Mouse (Mus musculus): ENCODE data around the gene Gm43302. TPM values are rescaled to one million over a fixed set of nuclear protein-coding genes. Genes with fewer than 3 reads are reported as not detected.
"Not testable (repeated sequence)": the region's sequence is repeated elsewhere in the genome, so short reads cannot be mapped to it uniquely, and the experiment has no call there.

Gene Gm43302
- total and polyA plus RNA-seq, 2 experiments from 2014 or later: not detected

DNA sequence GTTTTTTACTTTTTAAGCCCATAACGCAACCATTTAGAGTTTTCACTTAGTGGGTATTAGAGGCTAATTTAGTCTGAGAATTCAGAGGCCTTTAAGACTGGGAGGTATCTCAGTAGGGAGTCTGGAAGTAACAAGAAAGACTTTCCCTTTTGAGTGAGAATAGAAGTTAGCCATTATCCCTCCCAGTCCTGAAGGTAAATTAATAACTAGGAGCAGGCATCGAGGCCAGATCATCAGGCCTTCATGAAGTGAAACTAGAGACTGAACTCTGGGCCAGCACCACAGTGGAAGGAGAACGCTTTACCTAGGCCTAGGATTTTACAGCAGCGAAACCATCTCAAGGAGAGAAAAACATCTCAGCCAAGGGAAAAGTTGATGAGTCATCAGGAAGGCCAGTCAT lies 8.5 kb upstream of the Gm43302 start:
- Histone ChIP-seq H3K9me3 (ENCODE audit: low read length) (no peaks in the 10 kb centered on the region), H3K27ac (ENCODE audit: low read depth, low read length) (no peak overlapping the region), H3K27me3 (ENCODE audit: insufficient read depth, low read length) (no peaks in the 10 kb centered on the region), H3K36me3 (ENCODE audit: insufficient read depth) (no peaks in the 10 kb centered on the region), H3K4me2 (ENCODE audit: low read depth) (no peak overlapping the region), H3K4me3 (ENCODE audit: low read depth, low read length) (no peak overlapping the region), H3K9ac (no peak overlapping the region), H3K4me1 (ENCODE audit: insufficient read depth) (no peaks in the 10 kb centered on the region)
- DNase-seq: no peak
- no peak for TF ChIP-seq CTCF (IDR thresholded peaks at IDR 0.05; ENCODE audit: low read depth)
- ATAC-seq: no peak
- WGBS: 51% methylated on average over 4 of the region's 4 CpGs

GRCm38 (mm10) chr5:105301531-105301930 lies 8.0 kb upstream of the Gm43302 start:
- DNase-seq: no peak
- Histone ChIP-seq H3K27ac (ENCODE audit: low read depth, low read length) (no peak overlapping the region), H3K27me3 (ENCODE audit: insufficient read depth, low read length) (no peaks in the 10 kb centered on the region), H3K36me3 (ENCODE audit: insufficient read depth) (no peaks in the 10 kb centered on the region), H3K4me3 (ENCODE audit: low read depth, low read length) (no peak overlapping the region), H3K9me3 (ENCODE audit: low read length) (no peaks in the 10 kb centered on the region), H3K9ac (no peak overlapping the region), H3K4me1 (ENCODE audit: insufficient read depth) (no peaks in the 10 kb centered on the region), H3K4me2 (ENCODE audit: low read depth) (no peak overlapping the region)
- WGBS: 7% methylated on average over 2 of the region's 2 CpGs
- no peak for ATAC-seq
- no peak for TF ChIP-seq CTCF (IDR thresholded peaks at IDR 0.05; ENCODE audit: low read depth)

DNA sequence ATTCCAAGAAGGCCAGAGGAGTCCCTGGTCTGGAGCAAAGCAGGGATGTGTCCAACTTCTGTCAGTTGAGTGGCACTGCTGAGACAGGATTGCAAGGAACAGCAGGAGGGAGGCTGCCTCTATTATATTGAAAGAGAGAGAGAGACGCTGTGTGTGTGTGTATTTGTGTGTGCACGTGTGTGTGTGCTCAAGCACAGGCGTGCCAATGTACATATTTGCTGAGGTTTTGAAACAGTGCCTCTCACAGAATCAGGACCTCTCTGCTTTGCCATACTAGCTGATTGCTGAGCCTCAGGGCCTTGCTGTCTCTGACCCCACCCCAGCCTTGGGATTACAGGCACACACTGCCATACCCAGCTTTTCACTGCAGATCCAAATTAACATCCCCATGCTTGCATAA lies 2.3 kb upstream of the Gm43302 start:
- 63% methylated on average over 3 of the region's 3 CpGs for WGBS
- no peak for ATAC-seq

GRCm38 (mm10) chr5:105292492-105292891 lies 1.0 kb downstream of the Gm43302 start:
- no peak overlapping the region for H3K27ac ChIP-seq (ENCODE audit: low read depth, low read length)
- 77% methylated on average over 1 of the region's 1 CpGs for WGBS
- no peak overlapping the region for H3K9ac ChIP-seq
- no peaks in the 10 kb centered on the region for H3K27me3 ChIP-seq (ENCODE audit: insufficient read depth, low read length)
- H3K4me1 ChIP-seq (ENCODE audit: insufficient read depth): no peaks in the 10 kb centered on the region
- DNase-seq (no peak), ATAC-seq (no peak)
- no peak overlapping the region for H3K4me2 ChIP-seq (ENCODE audit: low read depth)
- H3K36me3 ChIP-seq (ENCODE audit: insufficient read depth): no peaks in the 10 kb centered on the region
- H3K9me3 ChIP-seq (ENCODE audit: low read length): no peaks in the 10 kb centered on the region
- no peak for TF ChIP-seq CTCF (IDR thresholded peaks at IDR 0.05; ENCODE audit: low read depth)
- H3K4me3 ChIP-seq (ENCODE audit: low read depth, low read length): no peak overlapping the region

More for the DNA sequence above, 2.3 kb upstream of the Gm43302 start:
- Histone ChIP-seq H3K27me3 (ENCODE audit: insufficient read depth, low read length) (no peaks in the 10 kb centered on the region), H3K4me2 (ENCODE audit: low read depth) (no peak overlapping the region), H3K9ac (no peak overlapping the region), H3K27ac (ENCODE audit: low read depth, low read length) (no peak overlapping the region), H3K4me1 (ENCODE audit: insufficient read depth) (no peaks in the 10 kb centered on the region), H3K36me3 (ENCODE audit: insufficient read depth) (no peaks in the 10 kb centered on the region), H3K4me3 (ENCODE audit: low read depth, low read length) (no peak overlapping the region), H3K9me3 (ENCODE audit: low read length) (no peaks in the 10 kb centered on the region)
- TF ChIP-seq CTCF (IDR thresholded peaks at IDR 0.05; ENCODE audit: low read depth): no peak
- DNase-seq: no peak

DNA sequence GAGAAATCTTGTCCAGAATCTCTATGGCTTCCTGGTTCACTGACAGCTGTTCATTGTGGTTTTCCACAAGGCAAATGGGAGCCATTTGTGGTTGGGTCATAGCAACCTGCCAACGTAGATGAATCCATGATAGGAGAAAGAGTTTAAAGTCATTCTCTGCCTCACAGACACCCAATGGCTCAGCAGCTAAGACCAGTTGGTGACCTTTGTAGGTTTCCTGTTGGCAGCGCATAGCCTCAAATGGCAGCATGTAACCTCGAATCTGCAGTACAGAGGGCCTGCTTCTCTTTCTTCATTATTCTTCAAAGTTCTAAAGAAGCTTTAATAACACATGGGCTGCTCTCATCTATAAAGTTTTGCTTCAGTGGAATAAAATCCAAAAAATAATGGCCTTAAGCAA lies 2.6 kb downstream of the Gm43302 start:
- H3K27ac ChIP-seq (ENCODE audit: low read depth, low read length); H3K9ac ChIP-seq; H3K4me2 ChIP-seq (ENCODE audit: low read depth); H3K36me3 ChIP-seq (ENCODE audit: insufficient read depth); H3K4me3 ChIP-seq (ENCODE audit: low read depth, low read length); DNase-seq; H3K9me3 ChIP-seq (ENCODE audit: low read length); ATAC-seq; H3K27me3 ChIP-seq (ENCODE audit: insufficient read depth, low read length); H3K4me1 ChIP-seq (ENCODE audit: insufficient read depth): not testable (repeated sequence)
- WGBS: 89% methylated on average over 3 of the region's 3 CpGs

GRCm38 (mm10) chr5:105260673-105261072 lies 32.8 kb downstream of the Gm43302 start:
- not testable (repeated sequence) for H3K9ac ChIP-seq; H3K36me3 ChIP-seq (ENCODE audit: insufficient read depth); H3K9me3 ChIP-seq (ENCODE audit: low read length); H3K4me1 ChIP-seq (ENCODE audit: insufficient read depth); H3K4me3 ChIP-seq (ENCODE audit: low read depth, low read length); DNase-seq; H3K4me2 ChIP-seq (ENCODE audit: low read depth); H3K27me3 ChIP-seq (ENCODE audit: insufficient read depth, low read length); H3K27ac ChIP-seq (ENCODE audit: low read depth, low read length); ATAC-seq
- no CpG with 5 or more reads among the region's 3 CpGs for WGBS

DNA sequence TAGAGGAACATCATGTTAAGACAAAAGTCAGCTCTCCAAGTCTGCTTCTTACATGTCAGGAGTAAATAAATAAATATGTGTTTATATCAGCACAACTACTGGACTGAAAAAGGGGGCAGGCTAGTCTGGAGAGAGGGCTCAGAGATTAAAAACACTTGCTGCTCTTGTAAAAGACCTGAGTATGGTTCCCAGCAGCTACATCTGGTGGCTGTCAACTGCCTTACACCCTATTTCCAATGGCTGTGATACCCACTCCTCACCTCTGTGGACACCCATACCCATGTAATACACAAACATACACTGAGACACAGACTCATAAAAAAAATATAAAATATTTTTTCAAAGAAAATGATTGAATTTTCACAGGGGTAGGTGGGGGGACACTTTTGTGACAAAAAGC lies 41.0 kb downstream of the Gm43302 start:
- Histone ChIP-seq H3K9ac (no peak overlapping the region), H3K36me3 (ENCODE audit: insufficient read depth) (no peaks in the 10 kb centered on the region), H3K27ac (ENCODE audit: low read depth, low read length) (no peak overlapping the region), H3K27me3 (ENCODE audit: insufficient read depth, low read length) (no peaks in the 10 kb centered on the region), H3K9me3 (ENCODE audit: low read length) (no peaks in the 10 kb centered on the region), H3K4me2 (ENCODE audit: low read depth) (no peak overlapping the region), H3K4me1 (ENCODE audit: insufficient read depth) (no peaks in the 10 kb centered on the region), H3K4me3 (ENCODE audit: low read depth, low read length) (no peak overlapping the region)
- no peak for DNase-seq
- peak; percentile 11; the same call in 1 of the 2 replicates for TF ChIP-seq CTCF (IDR thresholded peaks at IDR 0.05; ENCODE audit: low read depth)
- no peak for ATAC-seq

DNA sequence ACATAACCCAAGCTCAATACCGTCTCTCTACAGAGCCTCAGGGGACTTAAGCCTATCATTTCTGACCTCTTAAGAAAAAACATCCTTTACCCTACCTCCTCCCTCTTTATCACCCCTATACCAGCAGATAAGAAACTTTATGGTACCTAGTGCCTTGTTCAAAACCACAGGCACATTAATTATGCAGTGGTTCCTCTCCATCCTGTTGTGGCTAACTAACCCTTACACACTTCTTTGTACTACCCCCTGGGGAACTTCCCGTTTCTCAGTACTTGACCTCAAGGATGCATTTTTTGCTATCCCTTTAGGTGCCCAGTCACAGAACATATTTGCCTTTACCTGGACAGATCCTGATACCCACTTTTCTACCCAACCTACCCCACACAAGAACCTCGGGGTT lies 48.8 kb downstream of the Gm43302 start:
- H3K4me2 ChIP-seq (ENCODE audit: low read depth); H3K9me3 ChIP-seq (ENCODE audit: low read length); H3K36me3 ChIP-seq (ENCODE audit: insufficient read depth); H3K4me1 ChIP-seq (ENCODE audit: insufficient read depth); ATAC-seq; H3K27ac ChIP-seq (ENCODE audit: low read depth, low read length); H3K9ac ChIP-seq; H3K27me3 ChIP-seq (ENCODE audit: insufficient read depth, low read length); H3K4me3 ChIP-seq (ENCODE audit: low read depth, low read length); DNase-seq: not testable (repeated sequence)
- 86% methylated on average over 3 of the region's 3 CpGs for WGBS

DNA sequence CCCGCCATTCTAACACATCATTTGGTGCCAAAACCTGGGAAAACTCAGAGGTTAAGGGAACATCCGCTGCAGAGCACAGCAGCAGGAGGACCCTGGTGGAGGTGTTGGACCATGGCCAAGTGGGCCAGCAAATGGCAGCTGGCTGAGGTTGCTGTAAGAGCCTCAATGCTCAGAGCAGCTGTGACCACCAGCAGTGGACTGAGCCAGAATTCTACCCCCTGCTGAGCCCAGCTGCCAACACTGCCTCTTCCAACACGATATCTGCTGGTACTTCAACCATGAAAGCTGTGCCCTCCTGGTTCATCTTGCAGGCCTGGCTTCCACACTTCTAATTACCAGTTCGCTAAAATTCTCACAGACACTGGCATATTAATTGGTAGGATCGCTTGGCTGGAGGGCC lies 52.5 kb downstream of the Gm43302 start:
- not testable (repeated sequence) for H3K4me1 ChIP-seq (ENCODE audit: insufficient read depth); H3K9me3 ChIP-seq (ENCODE audit: low read length); H3K36me3 ChIP-seq (ENCODE audit: insufficient read depth); H3K27ac ChIP-seq (ENCODE audit: low read depth, low read length); H3K9ac ChIP-seq; H3K4me3 ChIP-seq (ENCODE audit: low read depth, low read length); H3K27me3 ChIP-seq (ENCODE audit: insufficient read depth, low read length); H3K4me2 ChIP-seq (ENCODE audit: low read depth)
- 56% methylated on average over 5 of the region's 5 CpGs for WGBS
- DNase-seq: peak; percentile 5
- peak; percentile 51 for ATAC-seq

DNA sequence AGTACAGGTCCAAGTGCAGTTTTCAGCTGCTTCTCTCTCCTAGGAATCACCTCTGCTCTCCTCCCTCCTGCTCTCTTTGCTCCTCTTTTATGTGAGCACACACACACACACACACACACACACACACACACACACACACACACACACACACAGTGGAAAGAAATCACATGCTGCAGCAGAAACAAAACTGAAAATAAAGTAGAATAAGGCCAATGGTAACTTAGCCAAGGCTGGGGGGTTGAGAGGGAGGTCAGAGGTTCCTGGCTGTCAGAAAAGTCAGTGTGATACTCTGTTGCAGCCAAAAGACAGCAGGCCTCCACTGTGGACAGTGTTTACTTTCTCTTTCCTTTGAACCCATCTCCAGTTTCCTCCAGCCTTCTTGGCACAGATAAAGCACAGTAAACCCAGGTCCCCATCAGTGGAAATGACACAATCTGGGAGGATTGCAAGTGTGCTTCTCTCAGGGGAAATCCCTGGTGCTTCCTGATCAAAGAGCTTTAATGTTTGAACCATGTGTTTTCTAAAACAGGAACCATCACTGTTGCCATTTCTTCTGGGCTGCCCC lies 53.9 kb downstream of the Gm43302 start, which contains the start of gene Gbp10:
Gene Gbp10 (minus strand): TSS at position 51 of the 565 bp plus-strand sequence.
- H3K4me1 ChIP-seq (ENCODE audit: insufficient read depth); H3K9ac ChIP-seq; H3K4me3 ChIP-seq (ENCODE audit: low read depth, low read length); H3K27me3 ChIP-seq (ENCODE audit: insufficient read depth, low read length); H3K4me2 ChIP-seq (ENCODE audit: low read depth); H3K9me3 ChIP-seq (ENCODE audit: low read length); H3K36me3 ChIP-seq (ENCODE audit: insufficient read depth); H3K27ac ChIP-seq (ENCODE audit: low read depth, low read length); DNase-seq; ATAC-seq: not testable (repeated sequence)

DNA sequence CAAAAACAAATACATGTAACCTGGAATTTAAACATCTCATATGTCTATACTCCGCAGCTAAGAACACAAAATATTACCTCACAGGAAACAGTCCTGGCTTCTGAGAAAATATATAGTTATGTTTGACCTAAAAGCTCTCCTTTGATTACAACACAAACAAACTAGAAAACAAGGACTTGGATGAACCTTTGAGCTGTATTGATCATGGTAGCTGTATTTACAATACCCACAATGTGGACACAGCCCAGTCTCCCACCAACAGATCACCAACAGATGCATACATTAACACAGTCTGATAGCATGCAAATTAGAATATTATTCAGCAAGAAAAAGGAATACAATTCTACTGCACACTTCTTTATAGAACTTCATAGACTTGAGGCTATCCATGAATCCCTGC lies 55.1 kb downstream of the Gm43302 start:
- not testable (repeated sequence) for H3K27ac ChIP-seq (ENCODE audit: low read depth, low read length); H3K4me1 ChIP-seq (ENCODE audit: insufficient read depth); H3K4me3 ChIP-seq (ENCODE audit: low read depth, low read length); ATAC-seq; H3K27me3 ChIP-seq (ENCODE audit: insufficient read depth, low read length); DNase-seq; H3K36me3 ChIP-seq (ENCODE audit: insufficient read depth); H3K9ac ChIP-seq; H3K9me3 ChIP-seq (ENCODE audit: low read length); H3K4me2 ChIP-seq (ENCODE audit: low read depth)
- WGBS: 91% methylated on average over 1 of the region's 1 CpGs
